Comparison of ENCODE assay signal across 24 mouse cellular contexts in genomic region chr9:66623627-66624026, GRCm38 (mm10). TPM values are rescaled to one million over a fixed set of nuclear protein-coding genes. Genes with fewer than 3 reads are reported as not detected.
DNase-seq lines count a peak whose midpoint lies in the region; ATAC-seq and TF ChIP-seq lines count a peak whose summit lies in the region.
"Had no signal": no experiment of that assay in that cellular context is flagged by ENCODE, and none has a peak within 500 bp of the region (broad histone marks: within the 10 kb centered on the region; RNA-seq: fewer than 3 reads in every experiment).

No protein-coding gene starts in this region.

- TF ChIP-seq CTCF in stomach, postnatal 0 days (IDR thresholded peaks at IDR 0.05; ENCODE audit: low read depth): no peak
- no peak for TF ChIP-seq CTCF in kidney, adult 2 months (conservative IDR thresholded peaks at IDR 0.05; ENCODE audit: insufficient read depth, insufficient read length, low read depth, low read length)

- in situ Hi-C loops in ES-E14 (cut with MboI; ENCODE audit: low sequenced_read_pairs in 2 of 2, unreplicated experiment in 2 of 2): no loop called here

- H3K9ac ChIP-seq in heart, embryonic 12.5 days: no peak overlapping the region
- no peak overlapping the region for H3K9ac ChIP-seq in ES-E14 (ENCODE audit: insufficient read depth, low read depth, low read length, poor library complexity, severe bottlenecking)
- H3K9ac ChIP-seq in stomach, postnatal 0 days (ENCODE audit: low read length): no peak overlapping the region
- H3K9ac ChIP-seq: embryonic facial prominence, embryonic 13.5 days; embryonic facial prominence, embryonic 15.5 days; forebrain, embryonic 12.5 days had no signal

- H3K4me3 ChIP-seq in heart, embryonic 10.5 days: no peak overlapping the region
- H3K4me3 ChIP-seq in heart, embryonic 12.5 days: no peak overlapping the region
- no peak overlapping the region for H3K4me3 ChIP-seq in ES-E14 (ENCODE audit: insufficient read depth in 1 of 2, low read depth in 1 of 2, low read length in 2 of 2, poor library complexity in 1 of 2, severe bottlenecking in 1 of 2)
- no peak overlapping the region for H3K4me3 ChIP-seq in stomach, postnatal 0 days (ENCODE audit: low read depth, low read length)
- H3K4me3 ChIP-seq in kidney, adult 2 months (ENCODE audit: insufficient read depth, low read depth, low read length): no peak overlapping the region
- H3K4me3 ChIP-seq: embryonic facial prominence, embryonic 13.5 days; embryonic facial prominence, embryonic 15.5 days; erythroblast, embryonic 14.5 days; forebrain, embryonic 10.5 days; forebrain, embryonic 12.5 days had no signal

- peaks cover 44% of the 10 kb centered on the region for H3K4me1 ChIP-seq in heart, embryonic 10.5 days
- H3K4me1 ChIP-seq in heart, embryonic 12.5 days (replicated peaks): peaks cover 57% of the 10 kb centered on the region
- no peaks in the 10 kb centered on the region for H3K4me1 ChIP-seq in ES-E14 (ENCODE audit: control insufficient read depth in 2 of 2, insufficient read depth in 2 of 2, low read length in 2 of 2, poor library complexity in 1 of 2)
- H3K4me1 ChIP-seq in stomach, postnatal 0 days (replicated peaks; ENCODE audit: control insufficient read depth, insufficient read depth): 0 out of 2 replicates have a peak, but pooled peaks cover 9% of the 10 kb centered on the region
- H3K4me1 ChIP-seq in kidney, adult 2 months (ENCODE audit: control insufficient read depth, insufficient read depth, low read length): no peaks in the 10 kb centered on the region

- ATAC-seq in heart, embryonic 12.5 days (ENCODE audit: insufficient number of reproducible peaks, low FRiP score): no peak
- ATAC-seq in activated CD4-positive, CD25-positive, alpha-beta regulatory T cell, adult 4 months: peak; percentile 40
- ATAC-seq in stomach, postnatal 0 days (ENCODE audit: low FRiP score, low TSS enrichment): no peak
- ATAC-seq: forebrain, embryonic 14.5 days; forebrain, embryonic 16.5 days; Patski had no signal

- 0 out of 2 replicates have a peak overlapping the region, but pooled peaks have one; percentile 8 for H3K27ac ChIP-seq in heart, embryonic 10.5 days
- no peak overlapping the region for H3K27ac ChIP-seq in heart, embryonic 12.5 days (ENCODE audit: poor library complexity, severe bottlenecking)
- H3K27ac ChIP-seq in ES-E14 (ENCODE audit: insufficient read depth, low read depth, low read length, poor library complexity, severe bottlenecking): no peak overlapping the region
- no peak overlapping the region for H3K27ac ChIP-seq in stomach, postnatal 0 days (replicated peaks)
- no peak overlapping the region for H3K27ac ChIP-seq in kidney, adult 2 months (ENCODE audit: insufficient read depth, low read depth, low read length)
- H3K27ac ChIP-seq: embryonic facial prominence, embryonic 13.5 days; embryonic facial prominence, embryonic 15.5 days; forebrain, embryonic 10.5 days; forebrain, embryonic 12.5 days had no signal

- no peak for TF ChIP-seq EP300 in stomach, postnatal 0 days (optimal IDR thresholded peaks at IDR 0.05)

- WGBS in heart, embryonic 10.5 days: 57% methylated on average over 1 of the region's 1 CpGs
- 71% methylated on average over 1 of the region's 1 CpGs for WGBS in heart, embryonic 12.5 days
- WGBS in stomach, postnatal 0 days: 100% methylated on average over 1 of the region's 1 CpGs
- no CpG with 5 or more reads among the region's 1 CpGs for WGBS in kidney, adult 2 months

- H3K9me3 ChIP-seq in heart, embryonic 10.5 days: no peaks in the 10 kb centered on the region
- no peaks in the 10 kb centered on the region for H3K9me3 ChIP-seq in heart, embryonic 12.5 days (replicated peaks)
- H3K9me3 ChIP-seq in ES-E14 (ENCODE audit: control insufficient read depth, insufficient read depth, low read depth, low read length): no peaks in the 10 kb centered on the region
- H3K9me3 ChIP-seq in stomach, postnatal 0 days (ENCODE audit: control insufficient read depth, low read length): no peaks in the 10 kb centered on the region
- H3K9me3 ChIP-seq: embryonic facial prominence, embryonic 13.5 days; embryonic facial prominence, embryonic 15.5 days; forebrain, embryonic 10.5 days; forebrain, embryonic 12.5 days had no signal

- no peaks in the 10 kb centered on the region for H3K27me3 ChIP-seq in heart, embryonic 10.5 days (ENCODE audit: insufficient read depth, poor library complexity, severe bottlenecking)
- no peaks in the 10 kb centered on the region for H3K27me3 ChIP-seq in heart, embryonic 12.5 days (replicated peaks)
- H3K27me3 ChIP-seq in stomach, postnatal 0 days (ENCODE audit: control insufficient read depth, insufficient read depth, low read length): no peaks in the 10 kb centered on the region
- no peaks in the 10 kb centered on the region for H3K27me3 ChIP-seq in kidney, adult 2 months (replicated peaks; ENCODE audit: control insufficient read depth, insufficient read depth, low read length)
- H3K27me3 ChIP-seq: embryonic facial prominence, embryonic 13.5 days; embryonic facial prominence, embryonic 15.5 days; forebrain, embryonic 12.5 days; Patski had no signal

- DNase-seq in heart, embryonic 10.5 days (ENCODE audit: low spot score): no peak
- no peak for DNase-seq in ES-E14 (ENCODE audit: low read depth, low spot score)
- no peak for DNase-seq in stomach, postnatal 0 days (ENCODE audit: low spot score)
- DNase-seq in kidney, adult 2 months: no peak
- DNase-seq: adrenal gland, adult 2 months; adrenal gland, postnatal 10 days; adrenal gland, postnatal 25 days; cerebellum, adult 11 months; cerebellum, adult 18-20 months; cerebellum, adult 8-10 months; cerebellum, adult 9-11 months; cerebellum, postnatal 14 days; cerebellum, postnatal 36 days; embryo, embryonic 11 days had no signal

- no peaks in the 10 kb centered on the region for H3K36me3 ChIP-seq in heart, embryonic 10.5 days
- H3K36me3 ChIP-seq in heart, embryonic 12.5 days: no peaks in the 10 kb centered on the region
- no peaks in the 10 kb centered on the region for H3K36me3 ChIP-seq in ES-E14 (ENCODE audit: control insufficient read depth, insufficient read depth, low read length, poor library complexity, severe bottlenecking)
- no peaks in the 10 kb centered on the region for H3K36me3 ChIP-seq in stomach, postnatal 0 days (ENCODE audit: control insufficient read depth, insufficient read depth, low read length)
- no peaks in the 10 kb centered on the region for H3K36me3 ChIP-seq in kidney, adult 2 months (ENCODE audit: control insufficient read depth, insufficient read depth, low read length)
- H3K36me3 ChIP-seq: embryonic facial prominence, embryonic 13.5 days; embryonic facial prominence, embryonic 15.5 days; forebrain, embryonic 10.5 days; forebrain, embryonic 12.5 days had no signal

- no peak for TF ChIP-seq POLR2A in kidney, adult 2 months (IDR thresholded peaks at IDR 0.05; ENCODE audit: low read depth, low read length)

- no peak overlapping the region for H3K4me2 ChIP-seq in heart, embryonic 12.5 days
- no peak overlapping the region for H3K4me2 ChIP-seq in stomach, postnatal 0 days (replicated peaks; ENCODE audit: low read depth)
- H3K4me2 ChIP-seq: embryonic facial prominence, embryonic 13.5 days; embryonic facial prominence, embryonic 15.5 days; forebrain, embryonic 12.5 days had no signal

TF ChIP-seq in ES-E14, 5 proteins besides CTCF, POLR2A, EP300 and RAD21:
- TF ChIP-seq MAFK (IDR thresholded peaks at IDR 0.05; ENCODE audit: insufficient read depth, low read depth, low read length): 0 out of 2 replicates have a peak, but pooled peaks have one; percentile 45
- no peak for TF ChIP-seq CHD2 (IDR thresholded peaks at IDR 0.05; ENCODE audit: low read depth, low read length)
- no peak for TF ChIP-seq HCFC1 (IDR thresholded peaks at IDR 0.05; ENCODE audit: borderline replicate concordance, insufficient read depth, low read length)
- TF ChIP-seq ZC3H11A (IDR thresholded peaks at IDR 0.05; ENCODE audit: borderline replicate concordance, low read depth, low read length): no peak
- no peak for TF ChIP-seq ZNF384 (IDR thresholded peaks at IDR 0.05; ENCODE audit: low read depth, low read length)

RNA-seq across cellular contexts. Expression of gene Usp3, which starts 30.7 kb away (rescaled TPM):
- polyA plus RNA-seq in heart, embryonic 10.5 days (2016; fragmentation: Nextera tagmentation; extraction: Ambion mirVana): 46.7 TPM in 2 replicates
- 40.3 and 52.0 TPM in 2 replicates for polyA plus RNA-seq in heart, embryonic 12.5 days (2016; fragmentation: Nextera tagmentation; extraction: Ambion mirVana)
- 11.9 and 12.4 TPM in 2 replicates for total RNA-seq in ES-E14 (2012; rRNA removed)
- 100 to 1,000 TPM in 1 of 2 experiments, 10 to 100 TPM in 1; 95.5 to 156 TPM for polyA plus RNA-seq in activated CD4-positive, CD25-positive, alpha-beta regulatory T cell, adult 4 months (2017; shearing (Covaris generic))
- polyA plus RNA-seq in stomach, postnatal 0 days (2015; fragmentation: Nextera tagmentation; extraction: Ambion mirVana): 42.2 and 49.2 TPM in 2 replicates
- polyA plus RNA-seq in kidney, adult 2 months (2012; rRNA removed): 25.1 and 29.6 TPM in 2 replicates
